Mouse (Mus musculus) spleen, adult 2 months (tissue): ENCODE data around the gene Araf.

Source experiments
- CTCF ChIP-seq: fragments of 200-500 bp; IDR thresholded peaks from 2 replicates; pipeline ENCODE4 v1.5.1; 2011; ENCODE audit warnings: mild to moderate bottlenecking, inconsistent platforms; ENCODE audit not compliant: insufficient read depth, insufficient read length, insufficient replicate concordance; ENCODE audit errors: extremely low read depth
- POLR2A ChIP-seq: fragments of 200-500 bp; IDR thresholded peaks from 2 replicates; pipeline ENCODE4 v1.6.1; 2011; ENCODE audit warnings: low read depth, low read length, inconsistent platforms

- no peak for TF ChIP-seq POLR2A
- no peak for TF ChIP-seq CTCF
Observed at GRCm38 (mm10) chrX:20797681-20798080, at the start of gene Araf.
